Mouse (Mus musculus): Measurements from ENCODE around the gene Jph3.
A peak's percentile ranks its signal among the peaks of the same experiment; 100 is the strongest.

Jph3 gene

DNA sequence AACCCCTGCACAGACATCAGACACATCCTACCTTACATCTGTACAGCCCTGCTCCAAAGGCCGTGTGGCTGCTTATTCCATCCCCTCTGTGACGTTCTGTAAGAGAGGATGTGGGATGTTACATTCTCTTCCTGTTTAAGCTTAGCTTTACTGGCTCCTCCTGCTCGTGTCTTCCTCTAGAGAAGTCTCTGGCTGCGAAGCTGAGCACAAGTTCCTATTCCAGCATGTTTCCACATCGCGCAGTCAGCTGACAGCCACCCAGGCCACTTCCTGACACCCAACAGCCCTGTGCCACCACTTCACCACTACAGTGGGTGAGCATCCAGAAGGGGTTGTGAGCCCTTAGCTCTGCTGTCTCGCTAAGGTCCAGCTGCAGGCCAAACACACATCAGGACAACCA, 62.7 kb downstream of the Jph3 start:
- no peak for DNase-seq

DNA sequence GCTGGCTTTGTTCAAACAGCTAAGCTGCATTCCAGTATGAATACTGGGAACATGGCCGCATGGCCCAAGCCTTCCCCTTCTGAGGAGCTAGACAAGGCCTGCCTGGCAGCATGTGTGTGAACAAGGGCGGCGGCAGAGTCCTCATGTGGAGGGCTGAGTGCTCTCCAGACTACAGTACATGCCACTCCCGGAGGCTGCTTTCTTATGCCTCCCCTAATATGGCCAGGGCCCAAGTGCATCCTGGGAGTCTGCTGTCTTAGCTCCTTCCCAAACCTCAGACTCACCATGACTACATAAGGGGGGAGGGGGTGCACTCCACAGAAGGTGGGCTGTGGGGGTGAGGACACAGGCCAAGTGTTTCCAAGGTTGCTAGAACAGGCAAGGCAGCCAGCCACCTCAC, 63.2 kb downstream of the Jph3 start:
- no peak for DNase-seq

DNA sequence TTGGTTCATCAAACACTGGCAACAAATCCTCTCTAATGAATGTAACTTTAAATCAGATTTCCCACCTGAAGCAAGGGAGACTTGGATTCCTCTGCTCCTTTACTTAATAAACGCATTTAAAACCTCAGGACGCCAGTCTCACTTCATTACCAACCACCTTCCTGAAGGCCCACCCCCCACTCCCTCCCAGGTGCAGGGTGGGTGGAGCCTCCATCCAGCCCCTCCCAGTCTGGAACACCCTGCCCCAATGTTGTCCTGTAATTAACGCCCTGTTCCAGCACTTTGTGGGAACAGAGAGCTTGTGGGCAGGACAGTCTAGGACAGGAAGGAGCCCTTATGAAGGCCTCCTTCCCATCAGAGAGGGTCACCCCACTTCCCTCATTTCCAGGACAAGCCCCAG, 64.7 kb downstream of the Jph3 start:
- DNase-seq = no peak

DNA sequence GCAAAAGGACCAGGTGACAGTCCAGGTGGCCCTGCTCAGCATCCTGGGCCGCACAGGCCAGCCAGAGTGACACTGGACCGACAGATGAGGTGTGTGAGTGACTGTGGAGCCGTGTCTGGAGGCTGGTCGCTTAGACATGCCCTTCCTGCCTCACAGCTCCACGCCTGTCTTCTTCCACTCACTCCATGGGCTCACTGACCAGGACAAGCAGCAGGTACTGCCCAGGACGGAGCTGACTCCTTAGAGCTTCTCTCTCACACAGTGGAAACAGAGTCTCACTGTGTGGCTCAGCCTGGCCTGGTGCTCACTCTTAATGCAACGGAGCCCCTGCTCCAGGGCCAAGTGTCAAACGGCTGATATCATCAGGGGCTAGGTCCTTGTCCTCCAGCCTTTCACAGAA, 66.0 kb downstream of the Jph3 start:
- DNase-seq = no peak

DNA sequence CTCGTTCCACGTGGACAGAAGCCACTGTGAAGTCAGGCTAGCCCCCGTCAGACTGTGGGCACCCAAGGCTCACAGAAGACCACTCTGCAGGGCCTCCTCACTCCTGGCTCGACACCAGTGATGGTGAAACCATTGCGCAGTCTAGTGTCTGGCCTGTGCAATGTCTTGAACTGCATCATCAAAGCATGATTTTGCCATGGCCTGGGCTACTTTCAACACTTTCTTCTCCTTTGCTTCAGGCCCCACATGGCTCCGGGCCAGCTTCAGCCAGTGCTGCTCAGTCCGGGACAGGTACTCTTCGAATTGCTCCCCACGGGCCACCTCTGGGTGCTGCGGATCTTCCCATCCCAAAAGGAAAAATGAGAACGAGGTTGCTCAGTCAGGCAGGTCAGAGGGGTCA, 67.0 kb downstream of the Jph3 start:
- no peak for DNase-seq

DNA sequence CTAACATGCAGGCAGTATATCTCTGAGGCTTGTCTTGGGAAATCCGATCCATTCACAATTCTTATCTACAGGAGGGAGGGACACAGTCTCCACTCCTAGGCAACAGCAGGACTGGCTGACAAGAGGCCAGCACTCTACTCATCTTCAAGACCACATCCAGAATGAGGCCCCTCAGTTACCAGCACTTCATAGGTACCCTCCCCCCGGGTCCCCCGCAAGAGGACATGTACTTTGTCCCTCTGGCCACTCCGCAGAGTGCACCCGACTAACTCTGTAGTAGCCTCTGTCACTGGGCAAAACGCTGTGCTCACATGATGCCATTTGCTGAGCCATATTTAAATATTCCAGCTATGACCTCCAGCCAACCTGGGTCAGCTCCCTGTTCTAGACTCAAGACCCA, 69.0 kb downstream of the Jph3 start:
- no peak for DNase-seq

DNA sequence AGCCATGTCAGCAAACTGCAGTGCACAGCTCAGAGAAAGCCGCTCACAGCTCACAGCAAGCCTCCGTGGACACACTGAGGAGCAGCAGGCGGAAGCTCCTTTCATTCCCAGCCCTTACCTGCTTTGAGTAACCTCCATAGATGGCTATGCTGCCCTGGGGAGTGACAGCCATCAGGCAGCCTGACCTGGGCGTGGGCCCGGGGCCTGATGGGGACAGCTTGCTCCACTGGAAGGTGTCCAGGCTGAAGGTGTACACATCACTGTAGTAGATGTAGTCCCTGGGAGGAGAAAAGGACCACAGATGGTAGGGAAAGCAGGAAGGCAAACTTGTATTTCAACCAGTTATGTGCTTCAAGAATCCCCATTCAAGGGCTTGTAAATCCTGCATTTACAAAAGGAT, 75.4 kb downstream of the Jph3 start:
- DNase-seq = no peak

DNA sequence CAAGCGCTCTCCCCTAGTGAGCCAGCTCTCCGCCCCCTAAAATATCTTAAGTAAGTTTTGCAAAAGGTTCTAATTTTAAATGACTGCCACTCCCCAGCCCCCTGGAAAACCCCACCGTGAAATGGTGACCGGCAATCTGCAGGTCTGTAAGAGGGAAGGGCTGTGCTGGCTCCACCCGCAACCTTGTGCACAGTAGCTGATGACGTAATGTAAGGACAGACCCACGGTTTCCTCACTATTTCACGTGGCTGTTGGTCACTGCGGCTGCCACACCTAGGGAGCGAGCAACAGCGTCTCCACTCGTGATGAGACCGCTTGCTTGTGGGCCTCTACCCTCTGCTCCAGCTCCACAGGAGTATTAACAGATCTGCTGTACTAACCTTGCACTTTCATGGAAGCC, 76.7 kb downstream of the Jph3 start:
- DNase-seq = no peak

DNA sequence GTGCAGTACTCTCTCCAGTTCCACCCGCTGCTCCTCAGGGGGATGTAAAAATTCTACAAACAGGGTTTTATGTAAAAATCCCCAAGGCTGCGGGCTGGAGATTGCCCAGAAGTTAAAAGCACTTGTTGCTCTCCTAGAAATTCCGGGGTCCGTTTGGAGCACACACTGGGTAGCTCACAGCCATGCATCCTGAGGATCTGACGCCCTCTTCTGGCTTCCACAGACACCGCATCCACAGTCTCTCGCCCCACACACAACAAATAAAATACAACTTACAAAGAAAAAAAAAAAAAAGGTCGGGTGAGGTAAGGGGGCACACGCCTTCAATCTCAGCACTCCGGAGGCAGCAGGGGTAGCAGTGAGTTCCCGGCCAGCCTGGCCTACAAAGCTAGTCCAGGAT, 78.6 kb downstream of the Jph3 start:
- DNase-seq = no peak

DNA sequence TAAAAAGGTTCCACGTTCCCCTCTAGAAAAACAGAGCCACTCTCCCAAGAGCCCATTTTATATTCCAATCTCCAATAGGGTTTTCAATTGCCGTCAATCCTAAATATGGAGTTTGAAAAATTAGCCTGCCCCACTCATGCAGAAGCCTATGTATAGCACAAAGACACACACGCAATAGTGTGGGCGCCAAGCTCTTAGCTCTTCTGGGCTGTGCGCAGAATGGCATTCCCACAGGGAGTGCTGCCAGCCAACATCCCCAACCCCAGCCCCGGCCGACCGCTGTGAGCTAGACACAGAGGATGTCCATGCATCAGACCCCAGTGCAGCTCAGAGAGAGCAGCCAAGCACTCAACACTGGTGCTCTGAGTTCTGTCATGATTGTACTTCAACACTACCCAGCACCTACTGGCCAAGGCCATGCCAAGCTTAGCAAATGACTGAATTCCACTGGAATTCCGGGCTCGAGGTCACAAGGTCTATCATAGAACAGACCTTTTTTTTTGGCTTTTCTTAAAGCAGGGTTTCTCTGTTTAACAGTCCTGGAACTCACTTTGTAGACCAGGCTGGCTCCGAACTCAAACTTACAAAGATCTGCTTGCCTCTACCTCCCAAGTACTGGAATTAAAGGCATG, 80.2 kb downstream of the Jph3 start:
- DNase-seq = no peak

DNA sequence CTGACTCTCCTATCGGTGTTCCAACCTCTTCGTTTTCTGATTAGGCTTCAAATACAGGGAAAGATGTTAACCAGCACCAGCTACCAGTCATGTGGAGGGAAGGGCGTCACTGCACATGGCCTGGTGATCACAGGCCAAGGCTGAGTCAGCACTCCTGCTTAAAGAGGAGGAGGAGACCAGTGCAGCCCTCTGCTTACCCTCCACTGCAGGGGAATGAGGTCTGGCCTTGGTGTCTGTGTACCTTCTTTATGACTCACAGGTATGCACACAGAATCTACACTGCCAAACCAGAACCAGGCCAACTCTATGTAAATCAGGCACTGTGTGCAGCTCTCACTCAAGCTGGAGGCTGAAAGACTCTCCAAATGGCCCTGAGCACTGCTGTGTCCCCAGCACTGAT, 82.1 kb downstream of the Jph3 start:
- DNase-seq = no peak

DNA sequence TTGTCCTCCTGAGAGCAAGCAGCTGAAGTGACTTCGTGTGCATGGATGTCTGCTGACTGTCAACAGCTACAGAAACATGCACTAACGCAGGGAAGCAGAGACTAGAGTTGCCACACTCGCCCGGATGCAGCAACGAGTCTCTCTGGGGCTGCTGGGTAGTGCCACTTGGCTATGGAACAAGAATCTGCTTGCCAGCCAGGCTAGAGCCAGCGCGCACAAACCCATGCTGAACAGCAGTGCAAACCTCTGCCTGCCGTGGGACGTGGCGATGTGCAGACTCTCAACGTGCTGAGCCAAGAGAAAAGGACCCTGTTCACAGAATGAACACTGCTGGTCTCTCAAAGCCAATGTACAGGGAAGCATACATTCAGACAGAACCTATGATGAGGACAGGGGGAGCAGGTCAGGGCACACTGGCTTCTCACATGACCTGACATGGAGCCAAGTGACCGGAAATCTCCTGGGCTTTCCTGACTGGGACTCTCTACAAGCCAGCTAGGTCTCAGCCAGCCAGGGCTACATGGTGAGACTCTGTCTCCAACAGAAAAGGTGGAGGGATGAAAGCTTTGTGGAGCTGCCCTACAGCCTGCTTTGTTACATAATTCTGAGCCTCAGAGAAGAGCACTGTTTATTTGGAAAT, 82.6 kb downstream of the Jph3 start:
- DNase-seq = no peak

DNA sequence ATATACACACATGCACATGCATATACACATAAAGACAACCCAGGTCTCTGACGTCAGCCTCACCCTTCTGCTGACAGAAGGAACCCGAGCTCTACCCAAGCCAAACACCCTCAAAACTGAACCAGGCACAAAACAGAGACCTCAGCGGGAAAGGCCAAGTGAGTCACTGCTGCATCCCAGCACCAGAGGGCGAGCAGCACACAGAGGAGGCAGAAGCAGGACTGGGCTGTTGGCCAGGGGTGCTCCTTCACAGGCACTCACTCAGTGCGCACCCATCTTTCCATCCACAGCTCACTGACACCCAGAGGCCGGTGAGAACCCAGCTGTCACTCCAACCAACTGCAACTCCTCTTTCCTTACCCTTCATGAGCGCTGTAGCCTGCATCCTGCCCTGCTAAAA, 88.8 kb downstream of the Jph3 start:
- no peak for DNase-seq

DNA sequence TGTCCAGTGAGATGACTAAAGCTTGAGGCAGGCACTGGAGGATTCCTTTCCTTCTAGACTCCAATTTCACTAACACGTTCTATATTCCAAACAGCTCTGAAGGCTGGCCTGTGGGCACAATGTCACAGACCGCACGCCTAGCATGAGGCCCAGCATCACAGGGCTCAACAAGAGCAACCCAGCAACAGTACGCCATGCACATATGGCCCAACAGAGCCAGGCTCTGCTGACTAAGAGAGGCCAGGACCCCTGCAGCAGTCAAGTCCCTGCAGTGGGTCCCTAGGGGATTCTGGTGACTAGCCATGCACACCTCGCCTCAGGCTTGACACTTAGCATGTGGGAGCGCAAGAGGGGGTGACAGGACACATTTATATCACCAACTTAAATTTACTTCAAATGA, 91.4 kb downstream of the Jph3 start:
- no peak for DNase-seq

DNA sequence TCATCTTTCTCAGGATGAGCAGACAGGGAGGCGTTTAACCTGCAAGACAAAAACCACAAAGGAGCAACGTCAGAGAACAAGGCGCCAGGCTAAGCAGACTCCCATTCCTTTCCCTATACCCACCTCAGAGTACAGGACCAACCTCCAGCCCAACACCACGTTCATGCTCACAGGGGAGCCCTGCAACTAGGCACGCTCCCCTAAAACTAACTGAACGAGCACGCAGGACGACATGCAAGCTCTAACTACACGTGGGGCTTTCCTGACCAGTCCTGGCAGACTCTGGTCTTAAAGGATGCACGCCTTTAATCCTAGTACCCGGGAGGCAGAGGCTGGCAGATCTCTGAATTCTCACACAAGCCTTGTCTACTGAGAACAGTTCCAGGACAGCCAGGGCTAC, 91.9 kb downstream of the Jph3 start:
- DNase-seq = no peak

DNA sequence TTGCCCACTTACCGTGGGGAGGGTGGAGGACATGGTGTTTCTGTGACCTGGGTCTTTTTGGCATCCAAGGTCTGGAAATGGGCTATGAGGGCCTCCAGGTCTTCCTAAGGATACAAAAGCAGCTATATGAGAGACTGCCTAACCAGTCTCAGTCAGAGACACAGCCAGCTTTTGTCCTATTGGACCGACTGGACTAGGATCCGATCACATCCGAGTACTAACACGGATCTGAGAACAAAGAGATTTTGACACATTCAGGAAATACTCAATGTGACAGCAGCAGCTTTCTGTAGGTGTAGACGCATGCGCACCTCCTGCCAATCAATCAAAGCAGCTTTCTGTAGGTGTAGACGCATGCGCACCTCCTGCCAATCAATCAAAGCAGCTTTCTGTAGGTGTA, 92.3 kb downstream of the Jph3 start:
- no peak for DNase-seq

DNA sequence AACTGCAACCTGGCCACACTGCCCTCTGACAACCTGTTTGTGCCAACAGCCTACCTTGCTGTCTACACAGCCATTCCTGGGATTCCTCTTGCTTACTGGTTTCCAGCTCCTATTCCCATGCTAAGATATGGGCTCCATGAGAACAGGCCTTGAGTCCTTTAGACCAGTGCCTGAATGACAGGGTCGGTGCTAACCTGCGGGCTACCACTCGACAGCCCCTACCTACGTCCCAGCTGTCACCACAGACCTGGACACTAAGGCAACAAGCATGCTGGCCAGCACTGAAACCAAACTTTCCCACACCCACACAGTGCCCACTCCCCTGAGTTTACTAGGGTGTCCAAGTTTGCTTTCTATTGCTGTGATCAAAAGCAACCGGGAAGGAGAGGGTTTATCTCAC, 98.3 kb downstream of the Jph3 start:
- no peak for DNase-seq

DNA sequence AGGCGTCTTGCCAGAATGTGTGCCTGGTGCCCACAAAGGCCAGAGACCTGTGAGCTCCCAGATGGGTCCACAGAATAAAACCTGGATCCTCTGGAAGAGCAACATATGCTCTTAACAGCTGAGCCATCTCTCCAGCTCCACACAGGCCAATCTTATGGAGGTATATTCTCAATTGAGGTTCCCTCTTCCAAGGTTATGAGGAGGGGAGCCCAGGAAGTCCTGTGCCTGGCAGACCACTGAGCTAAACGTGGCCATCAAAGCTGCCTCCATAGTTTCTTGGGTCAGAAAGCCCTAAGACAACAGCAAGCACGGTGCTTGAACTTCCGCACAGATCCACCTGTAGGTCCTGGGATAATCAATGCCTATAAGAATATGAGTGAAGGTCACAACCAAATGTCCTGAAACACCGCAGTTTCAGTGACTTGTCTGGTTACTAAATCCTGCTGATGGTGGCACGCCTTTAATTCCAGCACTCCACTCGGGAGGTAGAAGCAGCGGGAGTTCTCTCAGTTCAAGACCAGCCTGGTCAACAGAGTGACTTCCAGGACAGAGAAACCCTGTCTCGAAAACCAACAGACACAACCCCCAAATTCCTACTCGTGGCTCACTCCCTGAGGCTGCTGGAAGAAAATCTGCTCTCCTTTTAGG, 99.1 kb downstream of the Jph3 start:
- DNase-seq = no peak

DNA sequence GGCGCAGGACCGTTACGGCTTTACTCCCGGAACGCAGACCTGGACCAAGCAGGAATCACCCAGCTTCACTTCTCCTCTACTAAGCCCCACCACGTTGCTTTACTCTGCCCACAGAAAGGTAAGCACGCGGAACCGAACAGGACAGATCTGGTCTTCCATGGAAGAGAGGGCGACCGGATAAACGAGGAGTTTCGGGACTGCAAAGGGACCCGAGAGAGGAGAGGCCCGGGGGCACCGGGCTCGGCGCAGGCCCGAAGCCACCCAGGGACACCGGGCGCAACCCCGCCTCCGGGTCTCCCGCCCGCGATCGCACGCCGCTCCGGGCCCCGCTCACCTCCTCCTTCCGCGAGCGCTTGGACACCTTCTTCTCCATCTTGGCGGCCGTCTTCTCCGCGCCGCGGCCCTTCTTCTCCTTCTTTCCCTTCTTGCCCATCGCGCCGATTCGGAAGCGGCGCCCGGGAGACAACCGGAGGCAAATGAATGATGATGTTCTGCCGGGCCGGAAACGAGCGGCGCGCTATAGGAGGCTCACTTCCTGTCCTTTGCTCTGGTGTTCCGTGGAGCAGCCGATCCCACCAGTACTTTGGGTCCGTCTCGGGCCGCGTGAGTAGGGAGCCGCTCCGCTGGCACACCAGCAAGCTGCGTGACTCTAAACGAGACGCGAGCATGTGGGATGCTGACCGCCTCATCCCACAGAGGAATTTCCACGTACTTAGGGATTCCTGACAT, 99.8 kb downstream of the Jph3 start, which contains the start of gene Klhdc4:
Gene Klhdc4, minus strand, starts transcription at position 522 of the 729 bp plus-strand sequence.
- DNase-seq = peak; percentile 96

DNA sequence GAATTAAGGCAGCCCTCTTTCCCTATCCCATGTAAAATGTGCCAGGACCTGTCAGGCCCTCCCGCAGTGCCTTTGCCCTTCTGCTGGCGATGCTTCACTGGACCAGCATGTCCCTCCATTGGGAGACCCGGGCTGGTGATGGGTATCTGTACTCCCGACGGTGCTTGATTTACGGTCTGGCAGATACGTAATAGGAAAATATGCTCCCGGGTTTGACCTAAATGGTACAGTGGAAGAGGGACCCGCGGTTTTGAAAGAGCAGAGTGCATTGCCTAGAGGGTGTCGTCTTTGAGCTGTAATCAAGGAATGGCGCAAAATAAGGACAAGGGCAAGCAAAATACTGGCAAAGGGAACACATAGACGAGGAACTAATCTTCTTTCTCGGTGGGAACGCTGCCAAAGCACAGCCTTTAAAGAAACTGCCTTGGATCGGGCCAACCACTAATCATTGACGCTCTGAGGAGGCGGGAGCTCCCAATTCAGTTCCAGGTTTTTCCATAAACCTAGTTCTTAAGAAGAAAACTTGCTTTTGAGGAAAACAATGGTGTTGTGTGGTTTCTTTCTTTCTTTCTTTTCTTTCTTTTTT, 100.4 kb downstream of the Jph3 start:
- DNase-seq = no peak

DNA sequence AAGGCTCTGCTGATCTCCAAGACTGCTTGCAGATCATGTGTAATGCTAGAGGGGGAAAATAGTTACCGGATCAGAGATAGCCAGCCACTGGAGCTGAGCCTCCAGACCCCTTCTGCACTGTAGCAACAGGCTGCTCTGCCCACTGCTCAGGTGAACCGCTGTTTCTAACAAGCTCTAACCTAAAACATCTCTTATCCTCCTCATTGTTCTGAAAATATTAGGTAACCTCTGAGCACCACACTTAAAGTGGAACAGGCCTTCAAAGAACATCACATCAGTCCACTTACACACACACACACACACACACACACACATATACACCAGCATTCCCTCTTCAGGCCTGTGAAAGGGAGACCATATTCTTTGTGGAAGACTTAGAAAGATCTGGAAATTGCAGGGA, 102.6 kb downstream of the Jph3 start:
- no peak for DNase-seq

DNA sequence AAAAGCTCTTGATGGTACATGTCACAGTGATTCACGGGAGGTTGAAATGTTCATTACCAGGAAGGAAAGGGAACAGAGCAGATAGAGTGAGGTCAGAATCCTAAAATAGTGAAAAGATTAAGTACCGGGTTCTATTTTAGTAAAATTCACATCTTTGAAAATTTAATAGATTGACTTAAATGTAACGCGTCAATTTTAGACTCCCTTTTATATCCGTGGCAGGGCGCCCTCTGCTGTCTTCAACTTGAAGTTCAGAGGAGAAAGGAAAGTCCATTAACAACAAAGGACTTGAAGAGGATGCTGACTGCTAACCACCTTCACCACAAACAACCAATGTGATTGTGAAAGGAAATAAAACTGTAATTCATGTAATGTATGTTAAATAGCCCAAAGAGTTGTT, 103.1 kb downstream of the Jph3 start:
- peak; percentile 86 for DNase-seq

DNA sequence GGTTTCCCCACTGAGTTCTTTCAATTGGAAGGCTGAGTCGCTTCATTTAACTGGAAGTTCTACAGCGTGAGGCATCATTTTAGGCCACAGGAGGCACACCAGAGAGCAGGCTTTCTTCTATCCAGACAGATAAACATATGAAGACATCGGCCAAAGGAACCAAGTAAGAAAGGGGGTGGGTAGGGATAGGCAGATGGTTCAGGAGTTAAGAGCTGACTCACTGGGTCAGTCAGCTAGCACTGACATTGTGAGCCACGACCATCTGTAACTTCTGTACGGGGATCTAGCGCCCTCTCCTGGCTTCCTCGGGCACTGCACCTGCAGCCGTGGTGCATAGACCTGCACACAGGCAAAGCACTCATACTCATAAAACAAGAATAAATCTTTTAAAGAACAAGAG, 111.8 kb downstream of the Jph3 start:
- DNase-seq = peak; percentile 64
